Mouse (Mus musculus): ENCODE results near the gene Nexmif.
"Not testable (repeated sequence)": the region's sequence is repeated elsewhere in the genome, so short reads cannot be mapped to it uniquely, and the experiment has no call there.

The Nexmif gene

GRCm38 (mm10) chrX:104200736-104201591 is at the start of gene Nexmif:
TSS of gene Nexmif (minus strand) at chrX:104201185.
- peak; percentile 69 for ATAC-seq (ENCODE audit: insufficient number of reproducible peaks, low FRiP score, low TSS enrichment)

- ATAC-seq (ENCODE audit: insufficient number of reproducible peaks, low FRiP score, low TSS enrichment) = no peak
Measured at GRCm38 (mm10) chrX:104208701-104209100, 7.7 kb upstream of the Nexmif start.

- no peak for ATAC-seq (ENCODE audit: insufficient number of reproducible peaks, low FRiP score, low TSS enrichment)
Measured at GRCm38 (mm10) chrX:104201592-104202139, 681 bp upstream of the Nexmif start.

- peak; percentile 29 for ATAC-seq (ENCODE audit: insufficient number of reproducible peaks, low FRiP score, low TSS enrichment)
Measured at GRCm38 (mm10) chrX:104200388-104200735, 623 bp downstream of the Nexmif start.

GRCm38 (mm10) chrX:104199611-104200387 is 1.2 kb downstream of the Nexmif start:
- peak; percentile 50 for ATAC-seq (ENCODE audit: insufficient number of reproducible peaks, low FRiP score, low TSS enrichment)

GRCm38 (mm10) chrX:104199070-104199469 is 1.9 kb downstream of the Nexmif start:
- no peak for ATAC-seq (ENCODE audit: insufficient number of reproducible peaks, low FRiP score, low TSS enrichment)

- no peak for ATAC-seq (ENCODE audit: insufficient number of reproducible peaks, low FRiP score, low TSS enrichment)
Measured at GRCm38 (mm10) chrX:104196561-104196960, 4.4 kb downstream of the Nexmif start.

- ATAC-seq (ENCODE audit: insufficient number of reproducible peaks, low FRiP score, low TSS enrichment) = no peak
Measured at GRCm38 (mm10) chrX:104179257-104179656, 21.7 kb downstream of the Nexmif start.

- no peak for ATAC-seq (ENCODE audit: insufficient number of reproducible peaks, low FRiP score, low TSS enrichment)
Measured at GRCm38 (mm10) chrX:104150072-104150471, 50.9 kb downstream of the Nexmif start.

- not testable (repeated sequence) for ATAC-seq (ENCODE audit: insufficient number of reproducible peaks, low FRiP score, low TSS enrichment)
Measured at GRCm38 (mm10) chrX:104115266-104115665, 85.7 kb downstream of the Nexmif start.

- no peak for ATAC-seq (ENCODE audit: insufficient number of reproducible peaks, low FRiP score, low TSS enrichment)
Measured at GRCm38 (mm10) chrX:104114596-104114995, 86.4 kb downstream of the Nexmif start.

- no peak for ATAC-seq (ENCODE audit: insufficient number of reproducible peaks, low FRiP score, low TSS enrichment)
Measured at GRCm38 (mm10) chrX:104054848-104055247, 146.1 kb downstream of the Nexmif start.

GRCm38 (mm10) chrX:104040276-104040675 is 160.7 kb downstream of the Nexmif start:
- no peak for ATAC-seq (ENCODE audit: insufficient number of reproducible peaks, low FRiP score, low TSS enrichment)

- ATAC-seq (ENCODE audit: insufficient number of reproducible peaks, low FRiP score, low TSS enrichment) = no peak
Measured at GRCm38 (mm10) chrX:104033843-104034242, 167.1 kb downstream of the Nexmif start.

- no peak for ATAC-seq (ENCODE audit: insufficient number of reproducible peaks, low FRiP score, low TSS enrichment)
Measured at GRCm38 (mm10) chrX:104032756-104033155, 168.2 kb downstream of the Nexmif start.

All from cerebellum, adult (tissue).